ENCODE assay signal across 33 mouse cellular contexts in genomic region chr10:61178687-61179086, GRCm38 (mm10). TPM values are rescaled to one million over a fixed set of nuclear protein-coding genes. Genes with fewer than 3 reads are reported as not detected.
"Had no signal": no experiment of that assay in that cellular context is flagged by ENCODE, and none has a peak within 500 bp of the region (broad histone marks: within the 10 kb centered on the region; RNA-seq: fewer than 3 reads in every experiment).

No protein-coding gene starts in this region.

- H3K36me3 ChIP-seq: embryonic facial prominence, embryonic 10.5 days; embryonic facial prominence, embryonic 12.5 days; embryonic facial prominence, embryonic 13.5 days; embryonic facial prominence, embryonic 15.5 days; forebrain, embryonic 10.5 days; forebrain, embryonic 12.5 days; forebrain, embryonic 15.5 days had no signal

- H3K4me3 ChIP-seq: embryonic facial prominence, embryonic 10.5 days; embryonic facial prominence, embryonic 12.5 days; embryonic facial prominence, embryonic 13.5 days; embryonic facial prominence, embryonic 15.5 days; erythroblast, embryonic 14.5 days; forebrain, embryonic 10.5 days; forebrain, embryonic 12.5 days; forebrain, embryonic 13.5 days; forebrain, embryonic 15.5 days; gastrocnemius, adult 2 months; heart, adult 2 months had no signal

- H3K9me3 ChIP-seq: embryonic facial prominence, embryonic 10.5 days; embryonic facial prominence, embryonic 12.5 days; embryonic facial prominence, embryonic 13.5 days; embryonic facial prominence, embryonic 15.5 days; forebrain, embryonic 10.5 days; forebrain, embryonic 12.5 days; forebrain, embryonic 13.5 days; forebrain, embryonic 15.5 days had no signal

- H3K9ac ChIP-seq: embryonic facial prominence, embryonic 12.5 days; embryonic facial prominence, embryonic 13.5 days; embryonic facial prominence, embryonic 15.5 days; forebrain, embryonic 12.5 days; forebrain, embryonic 13.5 days; forebrain, embryonic 15.5 days; forebrain, postnatal 0 days had no signal

- DNase-seq: cerebellum, adult 9-10 months; cerebellum, adult 9-11 months; cerebellum, postnatal 10 days; cerebellum, postnatal 14 days; cerebellum, postnatal 25 days; cerebellum, postnatal 36 days; embryo, embryonic 11 days; forebrain, postnatal 0 days; gastrocnemius, adult 2 months; gastrocnemius, postnatal 10 days; gastrocnemius, postnatal 14 days; gastrocnemius, postnatal 25 days; gastrocnemius, postnatal 36 days; heart, adult 11 months; heart, adult 18-20 months; heart, adult 2 months had no signal

- H3K27ac ChIP-seq: embryonic facial prominence, embryonic 10.5 days; embryonic facial prominence, embryonic 12.5 days; embryonic facial prominence, embryonic 13.5 days; embryonic facial prominence, embryonic 15.5 days; forebrain, embryonic 10.5 days; forebrain, embryonic 12.5 days; forebrain, embryonic 13.5 days; forebrain, embryonic 15.5 days; gastrocnemius, adult 2 months; heart, adult 2 months had no signal

- H3K4me2 ChIP-seq: embryonic facial prominence, embryonic 12.5 days; embryonic facial prominence, embryonic 13.5 days; embryonic facial prominence, embryonic 15.5 days; forebrain, embryonic 12.5 days; forebrain, embryonic 13.5 days; forebrain, embryonic 15.5 days had no signal

- H3K27me3 ChIP-seq: forebrain, embryonic 13.5 days; forebrain, embryonic 15.5 days had no signal

- H3K4me1 ChIP-seq: forebrain, embryonic 13.5 days had no signal

RNA-seq across cellular contexts. Expression of gene Tbata, which starts 6.9 kb away (rescaled TPM):
- total RNA-seq: common myeloid progenitor, adult 5-6 weeks; gastrocnemius, adult 18-20 months; gastrocnemius, adult 2 months; gastrocnemius, adult 8-10 months; gastrocnemius, postnatal 10 days; gastrocnemius, postnatal 14 days; gastrocnemius, postnatal 25 days; gastrocnemius, postnatal 4 days; granulocyte monocyte progenitor cell, adult 5-6 weeks; heart, adult 18-20 months; heart, adult 2 months; heart, adult 8-10 months had no signal
- polyA plus RNA-seq: embryonic facial prominence, embryonic 11.5 days; embryonic facial prominence, embryonic 12.5 days; embryonic facial prominence, embryonic 13.5 days; erythroblast, embryonic 14.5 days; forebrain, embryonic 10.5 days; forebrain, embryonic 11.5 days had no signal
